Mouse (Mus musculus) olfactory bulb, adult 2 months (tissue): ENCODE measurements around the gene Ugcg. TPM values are rescaled to one million over a fixed set of nuclear protein-coding genes. Genes with fewer than 3 reads are reported as not detected.

ENCODE experiments used
- H3K27ac ChIP-seq: fragments of 200-500 bp; 2 replicates; pipeline ENCODE4 v1.5.1; 2012; ENCODE audit warnings: low read depth, low read length; ENCODE audit not compliant: insufficient read depth
- H3K4me1 ChIP-seq: fragments of 200-500 bp; 2 replicates; pipeline ENCODE4 v1.6.1; 2012; ENCODE audit warnings: low read length; ENCODE audit not compliant: control insufficient read depth, insufficient read depth
- H3K4me3 ChIP-seq: fragments of 200-500 bp; 2 replicates; pipeline ENCODE4 v1.5.1; 2012; ENCODE audit warnings: mild to moderate bottlenecking, low read depth, low read length, moderate library complexity; ENCODE audit not compliant: insufficient read depth
- CTCF ChIP-seq: fragments of 200-500 bp; IDR thresholded peaks from 2 replicates; pipeline ENCODE4 v1.5.1; 2012; ENCODE audit warnings: low read depth, mild to moderate bottlenecking, low read length, moderate library complexity; ENCODE audit not compliant: insufficient read depth
- POLR2A ChIP-seq: fragments of 200-500 bp; IDR thresholded peaks from 2 replicates; pipeline ENCODE4 v1.6.1; 2012; ENCODE audit warnings: mild to moderate bottlenecking, low read depth, low read length, moderate library complexity; ENCODE audit not compliant: insufficient read depth
- WGBS: fragments of 180-500 bp; shearing (Covaris S2); methylation state at CpG from one replicate; pipeline ENCODE4 v1.1.7; 2018; 5-methylcytosine and 5-hydroxymethylcytosine counted together
- polyA plus RNA-seq: library from polyadenylated mRNA; stranded (reverse); fragments of >200 nt; gene quantifications from 2 replicates; pipeline ENCODE4 v1.2.4, GENCODE M21; 2012; ENCODE audit warnings: low replicate concordance; ENCODE audit not compliant: missing spikeins, insufficient read depth, insufficient read length

The Ugcg gene
- polyA plus RNA-seq, 1 experiment, result not detected

DNA sequence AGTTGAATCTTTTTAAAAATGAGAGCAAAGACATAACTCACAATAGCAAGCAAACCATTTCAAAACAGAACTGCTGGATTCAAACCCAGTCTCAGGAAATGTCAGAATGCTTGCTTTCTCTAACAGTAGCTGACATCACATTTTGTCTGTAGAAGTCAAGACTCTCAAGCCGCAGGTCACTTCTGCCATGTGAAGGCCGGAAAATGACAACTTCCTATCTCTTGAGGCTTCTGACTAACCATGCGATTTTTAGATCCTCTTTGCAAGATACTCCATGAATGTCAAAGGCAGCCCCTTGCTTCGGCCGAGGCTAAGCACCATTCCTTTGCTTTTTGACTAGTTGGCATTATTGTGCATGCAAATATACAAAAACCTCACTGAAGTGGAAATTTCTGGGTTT, 76.6 kb downstream of the Ugcg start:
- TF ChIP-seq CTCF (no peak), POLR2A (no peak)
- 94% methylated on average over 5 of the region's 5 CpGs for WGBS

More for the DNA sequence above, 76.6 kb downstream of the Ugcg start:
- Histone ChIP-seq H3K27ac (no peak overlapping the region), H3K4me3 (no peak overlapping the region), H3K4me1 (no peaks in the 10 kb centered on the region)

Other genes with a start within 250 kb of the Ugcg start
- not detected in 2 replicates for gene Zkscan16, start 245.6 kb upstream of the Ugcg start, polyA plus RNA-seq
- not detected in 2 replicates for gene Ptgr1, start 202.1 kb upstream of the Ugcg start, polyA plus RNA-seq
- not detected in 2 replicates for gene Dnajc25, start 194.2 kb upstream of the Ugcg start, polyA plus RNA-seq
- not detected in 2 replicates for gene Gm20503, start 186.0 kb upstream of the Ugcg start, polyA plus RNA-seq
- gene Gng10, start 154.2 kb upstream of the Ugcg start, polyA plus RNA-seq, result not detected in 2 replicates
- gene AI481877, start 50.3 kb upstream of the Ugcg start, polyA plus RNA-seq, result not detected in 2 replicates
- 216 TPM in 1 of 2 replicates, not detected in the other for gene Susd1, start 249.4 kb downstream of the Ugcg start, polyA plus RNA-seq